Mouse (Mus musculus): ENCODE results near the gene Foxn3.

Foxn3 gene

GRCm38 (mm10) chr12:99547295-99547694 lies 16.1 kb downstream of the Foxn3 start:
- TF ChIP-seq GATA4 (IDR thresholded peaks at IDR 0.05; ENCODE audit: insufficient replicate concordance, low read length) = no peak

GRCm38 (mm10) chr12:99545270-99545770 lies 18.1 kb downstream of the Foxn3 start:
- TF ChIP-seq GATA4 (IDR thresholded peaks at IDR 0.05; ENCODE audit: insufficient replicate concordance, low read length) = no peak

- TF ChIP-seq GATA4 (IDR thresholded peaks at IDR 0.05; ENCODE audit: insufficient replicate concordance, low read length) = no peak
Observed at GRCm38 (mm10) chr12:99544262-99545128, 18.9 kb downstream of the Foxn3 start.

- no peak for TF ChIP-seq GATA4 (IDR thresholded peaks at IDR 0.05; ENCODE audit: insufficient replicate concordance, low read length)
Observed at GRCm38 (mm10) chr12:99543421-99544195, 19.8 kb downstream of the Foxn3 start.

GRCm38 (mm10) chr12:99540201-99540600 lies 23.2 kb downstream of the Foxn3 start:
- no peak for TF ChIP-seq GATA4 (IDR thresholded peaks at IDR 0.05; ENCODE audit: insufficient replicate concordance, low read length)

- no peak for TF ChIP-seq GATA4 (IDR thresholded peaks at IDR 0.05; ENCODE audit: insufficient replicate concordance, low read length)
Observed at GRCm38 (mm10) chr12:99537316-99537715, 26.1 kb downstream of the Foxn3 start.

GRCm38 (mm10) chr12:99536426-99536825 lies 27.0 kb downstream of the Foxn3 start:
- no peak for TF ChIP-seq GATA4 (IDR thresholded peaks at IDR 0.05; ENCODE audit: insufficient replicate concordance, low read length)

- TF ChIP-seq GATA4 (IDR thresholded peaks at IDR 0.05; ENCODE audit: insufficient replicate concordance, low read length) = no peak
Observed at GRCm38 (mm10) chr12:99532342-99532741, 31.0 kb downstream of the Foxn3 start.

- TF ChIP-seq GATA4 (IDR thresholded peaks at IDR 0.05; ENCODE audit: insufficient replicate concordance, low read length) = no peak
Observed at GRCm38 (mm10) chr12:99529687-99530411, 33.5 kb downstream of the Foxn3 start.

- TF ChIP-seq GATA4 (IDR thresholded peaks at IDR 0.05; ENCODE audit: insufficient replicate concordance, low read length) = no peak
Observed at GRCm38 (mm10) chr12:99528958-99529357, 34.4 kb downstream of the Foxn3 start.

- TF ChIP-seq GATA4 (IDR thresholded peaks at IDR 0.05; ENCODE audit: insufficient replicate concordance, low read length) = no peak
Observed at GRCm38 (mm10) chr12:99527452-99527851, 35.9 kb downstream of the Foxn3 start.

- TF ChIP-seq GATA4 (IDR thresholded peaks at IDR 0.05; ENCODE audit: insufficient replicate concordance, low read length) = no peak
Observed at GRCm38 (mm10) chr12:99526571-99527140, 36.7 kb downstream of the Foxn3 start.

- no peak for TF ChIP-seq GATA4 (IDR thresholded peaks at IDR 0.05; ENCODE audit: insufficient replicate concordance, low read length)
Observed at GRCm38 (mm10) chr12:99522882-99523281, 40.5 kb downstream of the Foxn3 start.

GRCm38 (mm10) chr12:99519862-99520261 lies 43.5 kb downstream of the Foxn3 start:
- no peak for TF ChIP-seq GATA4 (IDR thresholded peaks at IDR 0.05; ENCODE audit: insufficient replicate concordance, low read length)

- no peak for TF ChIP-seq GATA4 (IDR thresholded peaks at IDR 0.05; ENCODE audit: insufficient replicate concordance, low read length)
Observed at GRCm38 (mm10) chr12:99519191-99519614, 44.2 kb downstream of the Foxn3 start.
